Mouse (Mus musculus): Measurements from ENCODE around the gene Cdc34b. TPM values are rescaled to one million over a fixed set of nuclear protein-coding genes. Genes with fewer than 3 reads are reported as not detected.

Gene Cdc34b
- total and polyA plus RNA-seq, 3 experiments = 0.19 to 0.29 TPM; not detected in 1

DNA sequence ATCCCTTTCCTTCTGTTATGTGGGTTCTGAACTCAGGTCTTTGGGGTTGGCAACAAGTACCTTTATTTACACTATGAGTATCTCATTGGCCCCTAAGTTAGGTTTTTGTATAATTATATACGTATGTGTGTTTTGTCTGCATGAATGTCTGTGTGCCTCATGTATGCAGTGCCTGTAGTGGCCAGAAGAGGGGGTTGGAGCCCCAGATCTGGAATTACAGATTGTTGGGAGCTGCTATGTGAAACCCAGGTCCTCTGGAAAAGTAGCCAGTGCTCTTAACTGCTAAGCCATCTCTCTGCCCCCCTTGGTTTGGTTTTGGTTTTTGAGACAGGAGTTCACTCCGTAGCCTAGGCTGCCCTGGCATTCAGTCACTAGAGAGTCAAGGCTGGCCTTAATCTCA lies 44.4 kb upstream of the Cdc34b start:
- Histone ChIP-seq H3K9me3 (replicated peaks; ENCODE audit: insufficient read depth, low read length) (no peaks in the 10 kb centered on the region), H3K79me2 (ENCODE audit: control insufficient read depth, insufficient read depth, low read length, poor library complexity) (no peaks in the 10 kb centered on the region), H3K9ac (ENCODE audit: control insufficient read depth, low read depth, low read length, poor library complexity, severe bottlenecking) (no peak overlapping the region), H3K36me3 (ENCODE audit: control insufficient read depth in 1 of 2, insufficient read depth in 2 of 2, low read length in 2 of 2) (no peaks in the 10 kb centered on the region), H3K4me1 (ENCODE audit: control insufficient read depth in 1 of 2, insufficient read depth in 2 of 2, low read length in 2 of 2) (no peaks in the 10 kb centered on the region), H3K27me3 (ENCODE audit: control insufficient read depth in 1 of 2, insufficient read depth in 2 of 2, low read length in 2 of 2) (peaks cover 39 to 42% of the 10 kb centered on the region in 2 experiments), H3K4me3 (ENCODE audit: control insufficient read depth in 1 of 2, insufficient read depth in 1 of 2, low read depth in 2 of 2, low read length in 2 of 2) (no peak overlapping the region), H3K27ac (ENCODE audit: control insufficient read depth, low read depth, low read length) (no peak overlapping the region)
- no peak for DNase-seq (ENCODE audit: low read depth, low spot score)
- TF ChIP-seq EP300 (IDR thresholded peaks at IDR 0.05; ENCODE audit: low read depth in 1 of 2, low read length in 2 of 2) = no peak
- no peak for TF ChIP-seq RCOR1 (IDR thresholded peaks at IDR 0.05; ENCODE audit: low read depth, low read length)
- no peak for TF ChIP-seq MAZ (IDR thresholded peaks at IDR 0.05; ENCODE audit: low read depth, low read length)
- TF ChIP-seq KAT2A (conservative IDR thresholded peaks at IDR 0.05; ENCODE audit: low read depth, low read length) = no peak
- no peak for TF ChIP-seq UBTF (IDR thresholded peaks at IDR 0.05; ENCODE audit: borderline replicate concordance, insufficient read depth, low read depth, low read length)
- no peak for TF ChIP-seq CHD1 (IDR thresholded peaks at IDR 0.05; ENCODE audit: low read depth, low read length)
- no peak for TF ChIP-seq POLR2AphosphoS2 (IDR thresholded peaks at IDR 0.05; ENCODE audit: low read length)
- no peak for TF ChIP-seq GATA1 (IDR thresholded peaks at IDR 0.05; ENCODE audit: low read depth, low read length)
- TF ChIP-seq CTCF (IDR thresholded peaks at IDR 0.05 in 2 of 3, conservative IDR thresholded peaks at IDR 0.05 in 1 of 3; ENCODE audit: control insufficient read depth in 1 of 3, insufficient read depth in 1 of 3, low read depth in 2 of 3, low read length in 3 of 3, poor library complexity in 1 of 3, severe bottlenecking in 1 of 3) = peak; percentile 16 to 30 (median 30); a peak in 4 of 6 replicates
- no peak for TF ChIP-seq ETS1 (IDR thresholded peaks at IDR 0.05; ENCODE audit: low read depth, low read length)
- no peak for TF ChIP-seq SMC3 (IDR thresholded peaks at IDR 0.05; ENCODE audit: low read depth, low read length)
- TF ChIP-seq SIN3A (IDR thresholded peaks at IDR 0.05; ENCODE audit: low read length) = no peak
- no peak for TF ChIP-seq ZNF384 (IDR thresholded peaks at IDR 0.05; ENCODE audit: low read depth, low read length)
- no peak for TF ChIP-seq TBP (IDR thresholded peaks at IDR 0.05; ENCODE audit: low read depth, low read length)
- TF ChIP-seq HCFC1 (IDR thresholded peaks at IDR 0.05; ENCODE audit: low read depth, low read length) = no peak
- TF ChIP-seq POLR2AphosphoS5 (IDR thresholded peaks at IDR 0.05; ENCODE audit: borderline replicate concordance, low read depth, low read length) = no peak
- peak; percentile 15 for TF ChIP-seq RAD21 (IDR thresholded peaks at IDR 0.05; ENCODE audit: low read depth, low read length)

DNA sequence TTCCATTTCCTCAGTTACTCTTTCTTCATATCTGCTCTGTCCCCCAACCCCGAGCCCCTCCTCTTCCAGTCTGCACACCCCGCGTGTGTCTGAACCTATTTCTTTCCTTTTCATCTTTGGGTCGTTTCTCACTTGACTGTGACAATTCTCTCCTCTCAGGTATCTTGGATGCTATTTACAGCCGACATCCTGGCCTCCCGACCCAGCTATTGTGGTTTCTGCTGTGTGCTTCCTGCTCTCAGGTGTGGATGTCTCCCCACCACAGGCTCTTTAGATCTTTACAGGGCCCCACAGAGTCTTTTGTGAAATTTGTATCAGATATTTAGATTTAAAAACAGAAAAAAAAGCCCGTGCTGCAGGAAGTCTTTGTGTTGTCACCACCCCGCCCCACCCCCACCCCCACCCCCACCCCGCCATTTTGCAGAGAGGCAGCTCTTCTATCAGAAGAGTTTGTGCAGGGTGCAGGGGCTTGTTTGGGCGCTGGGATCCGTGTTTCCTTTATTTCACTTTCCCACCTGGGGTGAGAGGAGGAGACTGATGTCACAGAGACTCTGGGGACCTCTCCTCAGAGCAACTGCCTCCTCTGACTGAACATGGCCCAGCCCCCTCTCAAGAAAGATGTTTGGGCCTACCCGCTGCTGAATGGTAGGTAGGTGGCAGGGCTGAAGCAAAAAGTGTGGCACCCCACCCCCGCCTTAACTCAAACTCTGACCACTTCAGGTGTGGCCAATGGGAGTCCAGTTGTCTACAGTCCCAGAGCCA lies 43.7 kb upstream of the Cdc34b start:
- H3K4me3 ChIP-seq (ENCODE audit: control insufficient read depth in 1 of 2, insufficient read depth in 1 of 2, low read depth in 2 of 2, low read length in 2 of 2) = no peak overlapping the region
- TF ChIP-seq RCOR1 (IDR thresholded peaks at IDR 0.05; ENCODE audit: low read depth, low read length) = no peak
- TF ChIP-seq MYC (IDR thresholded peaks at IDR 0.05; ENCODE audit: low read depth, low read length) = no peak
- TF ChIP-seq HCFC1 (IDR thresholded peaks at IDR 0.05; ENCODE audit: low read depth, low read length) = no peak
- no peak for TF ChIP-seq ETS1 (IDR thresholded peaks at IDR 0.05; ENCODE audit: low read depth, low read length)
- TF ChIP-seq E2F4 (IDR thresholded peaks at IDR 0.05; ENCODE audit: borderline replicate concordance, low read depth, low read length) = no peak
- no peak overlapping the region for H3K27ac ChIP-seq (ENCODE audit: control insufficient read depth, low read depth, low read length)
- peaks cover 41 to 42% of the 10 kb centered on the region in 2 experiments for H3K27me3 ChIP-seq (ENCODE audit: control insufficient read depth in 1 of 2, insufficient read depth in 2 of 2, low read length in 2 of 2)
- H3K36me3 ChIP-seq (ENCODE audit: control insufficient read depth in 1 of 2, insufficient read depth in 2 of 2, low read length in 2 of 2) = no peaks in the 10 kb centered on the region
- no peaks in the 10 kb centered on the region for H3K4me1 ChIP-seq (ENCODE audit: control insufficient read depth in 1 of 2, insufficient read depth in 2 of 2, low read length in 2 of 2)
- DNase-seq (ENCODE audit: low read depth, low spot score) = no peak
- no peaks in the 10 kb centered on the region for H3K79me2 ChIP-seq (ENCODE audit: control insufficient read depth, insufficient read depth, low read length, poor library complexity)
- no peaks in the 10 kb centered on the region for H3K9me3 ChIP-seq (replicated peaks; ENCODE audit: insufficient read depth, low read length)
- no peak overlapping the region for H3K9ac ChIP-seq (ENCODE audit: control insufficient read depth, low read depth, low read length, poor library complexity, severe bottlenecking)

All from MEL (cell line).